Mouse (Mus musculus) ES-E14 (cell line): ENCODE data around the gene Cfap45.

Experiments
- MAFK ChIP-seq: IDR thresholded peaks from 2 replicates; pipeline ENCODE4 v1.6.1; 2014; ENCODE audit warnings: mild to moderate bottlenecking, low read depth, low read length, inconsistent platforms; ENCODE audit not compliant: insufficient read depth
- ZC3H11A ChIP-seq: IDR thresholded peaks from 2 replicates; pipeline ENCODE4 v1.6.1; 2012; ENCODE audit warnings: low read depth, mild to moderate bottlenecking, inconsistent platforms, low read length, borderline replicate concordance
- ZNF384 ChIP-seq: IDR thresholded peaks from 2 replicates; pipeline ENCODE4 v1.6.1; 2012; ENCODE audit warnings: low read depth, low read length, inconsistent platforms

GRCm38 (mm10) chr1:172499765-172500441, 20.7 kb upstream of the Cfap45 start, which contains the start of gene Tagln2:
- TF ChIP-seq ZC3H11A (no peak), ZNF384 (peak; percentile 98), MAFK (no peak)
